Mouse (Mus musculus): ENCODE data around the gene Cep63. TPM values are rescaled to one million over a fixed set of nuclear protein-coding genes. Genes with fewer than 3 reads are reported as not detected.

The Cep63 gene
- 43.7 and 50.3 TPM in 2 replicates for polyA plus RNA-seq (2015; fragmentation: Nextera tagmentation; extraction: Ambion mirVana)

GRCm38 (mm10) chr9:102625983-102626838, at the start of gene Cep63, which contains the start of gene Anapc13:
Gene Cep63 (minus strand): TSS chr9:102626534.
Gene Anapc13 (plus strand): TSS chr9:102626296.
- peaks cover 21% of the 10 kb centered on the region for H3K4me1 ChIP-seq (replicated peaks; ENCODE audit: control insufficient read depth, insufficient read depth, low read length)
- no peaks in the 10 kb centered on the region for H3K36me3 ChIP-seq (ENCODE audit: control insufficient read depth, insufficient read depth)
- WGBS: under 1% methylated on average over 81 of the region's 84 CpGs
- H3K9ac ChIP-seq (replicated peaks; ENCODE audit: low read depth, low read length): peak within 1 kb of the TSS; percentile 99
- ATAC-seq: peak; percentile 96
- peak within 1 kb of the TSS; percentile 85 for H3K4me2 ChIP-seq (ENCODE audit: low read length)
- peak within 1 kb of the TSS; percentile 97 for H3K27ac ChIP-seq (ENCODE audit: low read length)
- no peaks in the 10 kb centered on the region for H3K27me3 ChIP-seq (replicated peaks; ENCODE audit: control insufficient read depth, insufficient read depth, low read length)
- H3K9me3 ChIP-seq (ENCODE audit: control insufficient read depth, low read length): no peaks in the 10 kb centered on the region
- H3K4me3 ChIP-seq (replicated peaks; ENCODE audit: low read length): peak within 1 kb of the TSS; percentile 94

GRCm38 (mm10) chr9:102675922-102676321, 49.6 kb upstream of the Cep63 start:
- Histone ChIP-seq H3K4me2 (ENCODE audit: low read length) (no peak overlapping the region), H3K27me3 (replicated peaks; ENCODE audit: control insufficient read depth, insufficient read depth, low read length) (no peaks in the 10 kb centered on the region), H3K4me1 (replicated peaks; ENCODE audit: control insufficient read depth, insufficient read depth, low read length) (no peaks in the 10 kb centered on the region), H3K36me3 (ENCODE audit: control insufficient read depth, insufficient read depth) (no peaks in the 10 kb centered on the region), H3K4me3 (replicated peaks; ENCODE audit: low read length) (no peak overlapping the region), H3K27ac (ENCODE audit: low read length) (no peak overlapping the region), H3K9me3 (ENCODE audit: control insufficient read depth, low read length) (no peaks in the 10 kb centered on the region), H3K9ac (replicated peaks; ENCODE audit: low read depth, low read length) (no peak overlapping the region)
- no peak for ATAC-seq
- WGBS: 71% methylated on average over 5 of the region's 5 CpGs

- H3K4me1 ChIP-seq (replicated peaks; ENCODE audit: control insufficient read depth, insufficient read depth, low read length): no peaks in the 10 kb centered on the region
- no peak overlapping the region for H3K27ac ChIP-seq (ENCODE audit: low read length)
- H3K36me3 ChIP-seq (ENCODE audit: control insufficient read depth, insufficient read depth): no peaks in the 10 kb centered on the region
- H3K9me3 ChIP-seq (ENCODE audit: control insufficient read depth, low read length): no peaks in the 10 kb centered on the region
- H3K4me2 ChIP-seq (ENCODE audit: low read length): no peak overlapping the region
- H3K27me3 ChIP-seq (replicated peaks; ENCODE audit: control insufficient read depth, insufficient read depth, low read length): no peaks in the 10 kb centered on the region
- no peak for ATAC-seq
- H3K4me3 ChIP-seq (replicated peaks; ENCODE audit: low read length): no peak overlapping the region
- 74% methylated on average over 7 of the region's 7 CpGs for WGBS
- no peak overlapping the region for H3K9ac ChIP-seq (replicated peaks; ENCODE audit: low read depth, low read length)
These were observed 47.0 kb upstream of the Cep63 start for GRCm38 (mm10) chr9:102673381-102673780.

GRCm38 (mm10) chr9:102668906-102669305, 42.6 kb upstream of the Cep63 start:
- Histone ChIP-seq H3K27me3 (replicated peaks; ENCODE audit: control insufficient read depth, insufficient read depth, low read length) (no peaks in the 10 kb centered on the region), H3K4me1 (replicated peaks; ENCODE audit: control insufficient read depth, insufficient read depth, low read length) (no peaks in the 10 kb centered on the region), H3K4me3 (replicated peaks; ENCODE audit: low read length) (no peak overlapping the region), H3K4me2 (ENCODE audit: low read length) (no peak overlapping the region), H3K9ac (replicated peaks; ENCODE audit: low read depth, low read length) (no peak overlapping the region), H3K9me3 (ENCODE audit: control insufficient read depth, low read length) (no peaks in the 10 kb centered on the region), H3K27ac (ENCODE audit: low read length) (no peak overlapping the region), H3K36me3 (ENCODE audit: control insufficient read depth, insufficient read depth) (no peaks in the 10 kb centered on the region)
- ATAC-seq: no peak
- WGBS: 94% methylated on average over 12 of the region's 12 CpGs

GRCm38 (mm10) chr9:102668115-102668514, 41.8 kb upstream of the Cep63 start:
- no peak overlapping the region for H3K4me3 ChIP-seq (replicated peaks; ENCODE audit: low read length)
- no peak overlapping the region for H3K9ac ChIP-seq (replicated peaks; ENCODE audit: low read depth, low read length)
- no peaks in the 10 kb centered on the region for H3K4me1 ChIP-seq (replicated peaks; ENCODE audit: control insufficient read depth, insufficient read depth, low read length)
- 35% methylated on average over 6 of the region's 6 CpGs for WGBS
- H3K27me3 ChIP-seq (replicated peaks; ENCODE audit: control insufficient read depth, insufficient read depth, low read length): no peaks in the 10 kb centered on the region
- H3K9me3 ChIP-seq (ENCODE audit: control insufficient read depth, low read length): no peaks in the 10 kb centered on the region
- H3K36me3 ChIP-seq (ENCODE audit: control insufficient read depth, insufficient read depth): no peaks in the 10 kb centered on the region
- no peak overlapping the region for H3K4me2 ChIP-seq (ENCODE audit: low read length)
- no peak overlapping the region for H3K27ac ChIP-seq (ENCODE audit: low read length)
- ATAC-seq: no peak

- ATAC-seq: no peak
- H3K27me3 ChIP-seq (replicated peaks; ENCODE audit: control insufficient read depth, insufficient read depth, low read length): no peaks in the 10 kb centered on the region
- H3K4me2 ChIP-seq (ENCODE audit: low read length): no peak overlapping the region
- no peak overlapping the region for H3K27ac ChIP-seq (ENCODE audit: low read length)
- H3K9me3 ChIP-seq (ENCODE audit: control insufficient read depth, low read length): no peaks in the 10 kb centered on the region
- H3K9ac ChIP-seq (replicated peaks; ENCODE audit: low read depth, low read length): no peak overlapping the region
- H3K36me3 ChIP-seq (ENCODE audit: control insufficient read depth, insufficient read depth): no peaks in the 10 kb centered on the region
- no peak overlapping the region for H3K4me3 ChIP-seq (replicated peaks; ENCODE audit: low read length)
- H3K4me1 ChIP-seq (replicated peaks; ENCODE audit: control insufficient read depth, insufficient read depth, low read length): peaks cover under 1% of the 10 kb centered on the region; the same call in 1 of the 2 replicates
- WGBS: 71% methylated on average over 8 of the region's 8 CpGs
These were observed 30.2 kb upstream of the Cep63 start for GRCm38 (mm10) chr9:102656355-102657095.

- no peak overlapping the region for H3K4me3 ChIP-seq (replicated peaks; ENCODE audit: low read length)
- 24% methylated on average over 6 of the region's 6 CpGs for WGBS
- H3K4me2 ChIP-seq (ENCODE audit: low read length): no peak overlapping the region
- no peak overlapping the region for H3K9ac ChIP-seq (replicated peaks; ENCODE audit: low read depth, low read length)
- peak; percentile 41; the same call in 1 of the 2 replicates for ATAC-seq
- H3K4me1 ChIP-seq (replicated peaks; ENCODE audit: control insufficient read depth, insufficient read depth, low read length): peaks cover 21% of the 10 kb centered on the region
- no peaks in the 10 kb centered on the region for H3K9me3 ChIP-seq (ENCODE audit: control insufficient read depth, low read length)
- H3K36me3 ChIP-seq (ENCODE audit: control insufficient read depth, insufficient read depth): no peaks in the 10 kb centered on the region
- H3K27ac ChIP-seq (ENCODE audit: low read length): peak overlapping the region; percentile 8; the same call in 1 of the 2 replicates
- H3K27me3 ChIP-seq (replicated peaks; ENCODE audit: control insufficient read depth, insufficient read depth, low read length): no peaks in the 10 kb centered on the region
These were observed 24.9 kb upstream of the Cep63 start for GRCm38 (mm10) chr9:102651199-102651720.

GRCm38 (mm10) chr9:102650637-102651036, 24.3 kb upstream of the Cep63 start:
- Histone ChIP-seq H3K9me3 (ENCODE audit: control insufficient read depth, low read length) (no peaks in the 10 kb centered on the region), H3K27me3 (replicated peaks; ENCODE audit: control insufficient read depth, insufficient read depth, low read length) (no peaks in the 10 kb centered on the region), H3K4me2 (ENCODE audit: low read length) (0 out of 2 replicates have a peak overlapping the region, but pooled peaks have one; percentile 18), H3K27ac (ENCODE audit: low read length) (peak overlapping the region; percentile 12; the same call in 1 of the 2 replicates), H3K9ac (replicated peaks; ENCODE audit: low read depth, low read length) (no peak overlapping the region), H3K4me3 (replicated peaks; ENCODE audit: low read length) (no peak overlapping the region), H3K36me3 (ENCODE audit: control insufficient read depth, insufficient read depth) (no peaks in the 10 kb centered on the region), H3K4me1 (replicated peaks; ENCODE audit: control insufficient read depth, insufficient read depth, low read length) (peaks cover 21% of the 10 kb centered on the region)
- WGBS: 16% methylated on average over 7 of the region's 7 CpGs
- peak; percentile 59 for ATAC-seq
